Mouse (Mus musculus) midbrain, embryonic 16.5 days (tissue): ENCODE measurements at regions not wholly inside any gene's neighbourhood (a gene's known extent, or its start where the extent isn't known, plus 50 kb on each side); places are given as distances from the start of the nearest gene placed in this dataset.

Experiments used
- ATAC-seq: fragments of 200-750 bp; cut with Nextera tagmentation; 2 replicates; pipeline ENCODE4 v1.8.0; 2017; ENCODE audit warnings: moderate TSS enrichment
- H3K27ac ChIP-seq: fragments of 300-500 bp; sonication (generic); 2 replicates; pipeline ENCODE4 v1.5.1; 2014; ENCODE audit warnings: mild to moderate bottlenecking, low read length, mixed read lengths
- H3K27me3 ChIP-seq: fragments of 300-500 bp; sonication (generic); 2 replicates; pipeline ENCODE4 v1.6.1; 2014; ENCODE audit warnings: low read depth, low read length, mixed read lengths; ENCODE audit not compliant: control insufficient read depth, insufficient read depth
- H3K36me3 ChIP-seq: fragments of 300-500 bp; sonication (generic); 2 replicates; pipeline ENCODE4 v1.6.1; 2014; ENCODE audit warnings: mild to moderate bottlenecking, low read length, moderate library complexity, mixed read lengths; ENCODE audit not compliant: control insufficient read depth, insufficient read depth
- H3K4me1 ChIP-seq: fragments of 300-500 bp; sonication (generic); 2 replicates; pipeline ENCODE4 v1.6.1; 2014; ENCODE audit warnings: mild to moderate bottlenecking, low read length, mixed read lengths; ENCODE audit not compliant: control insufficient read depth, insufficient read depth
- H3K4me2 ChIP-seq: fragments of 300-500 bp; sonication (generic); 2 replicates; pipeline ENCODE4 v1.6.1; 2014; ENCODE audit warnings: mild to moderate bottlenecking, low read length, mixed read lengths
- H3K4me3 ChIP-seq: fragments of 300-500 bp; sonication (generic); 2 replicates; pipeline ENCODE4 v1.5.1; 2014; ENCODE audit warnings: low read depth, mild to moderate bottlenecking, low read length, moderate library complexity, mixed read lengths
- H3K9ac ChIP-seq: fragments of 300-500 bp; sonication (generic); 2 replicates; pipeline ENCODE4 v1.6.1; 2014; ENCODE audit warnings: low read depth, low read length, mixed read lengths
- H3K9me3 ChIP-seq: fragments of 300-500 bp; sonication (generic); replicated peaks from 2 replicates; pipeline ENCODE4 v1.6.1; 2014; ENCODE audit warnings: mild to moderate bottlenecking, low read length, mixed read lengths; ENCODE audit not compliant: control insufficient read depth, poor library complexity, severe bottlenecking
- WGBS: fragments of 180-500 bp; shearing (Covaris S2); extraction: QIAGEN DNeasy Blood & Tissue Kit; methylation state at CpG from one replicate; pipeline ENCODE4 v1.1.7; 2014; 5-methylcytosine and 5-hydroxymethylcytosine counted together

GRCm38 (mm10) chrX:99396180-99396579 is 74.9 kb downstream of the Pja1 start:
- ATAC-seq, result no peak
- Histone ChIP-seq H3K27ac (no peak overlapping the region), H3K36me3 (no peaks in the 10 kb centered on the region), H3K4me1 (no peaks in the 10 kb centered on the region), H3K9ac (no peak overlapping the region), H3K4me2 (no peak overlapping the region), H3K4me3 (no peak overlapping the region), H3K27me3 (peaks cover 17% of the 10 kb centered on the region), H3K9me3 (no peaks in the 10 kb centered on the region)
- 67% methylated on average over 6 of the region's 6 CpGs for WGBS

GRCm38 (mm10) chrX:99395067-99395466 is 76.0 kb downstream of the Pja1 start:
- Histone ChIP-seq H3K27me3 (peaks cover 17% of the 10 kb centered on the region), H3K27ac (no peak overlapping the region), H3K36me3 (no peaks in the 10 kb centered on the region), H3K4me2 (no peak overlapping the region), H3K4me3 (no peak overlapping the region), H3K4me1 (no peaks in the 10 kb centered on the region), H3K9me3 (no peaks in the 10 kb centered on the region), H3K9ac (no peak overlapping the region)
- WGBS, result 86% methylated on average over 3 of the region's 3 CpGs
- no peak for ATAC-seq

GRCm38 (mm10) chrX:99391628-99392027 is 79.4 kb downstream of the Pja1 start:
- Histone ChIP-seq H3K9me3 (no peaks in the 10 kb centered on the region), H3K4me1 (no peaks in the 10 kb centered on the region), H3K27ac (no peak overlapping the region), H3K36me3 (no peaks in the 10 kb centered on the region), H3K4me3 (no peak overlapping the region), H3K27me3 (peaks cover 13% of the 10 kb centered on the region), H3K9ac (no peak overlapping the region), H3K4me2 (no peak overlapping the region)
- WGBS, result 63% methylated on average over 6 of the region's 6 CpGs
- no peak; the same call in 1 of the 2 replicates for ATAC-seq

GRCm38 (mm10) chrX:99390462-99390838 is 80.6 kb downstream of the Pja1 start:
- Histone ChIP-seq H3K9me3 (no peaks in the 10 kb centered on the region), H3K4me1 (no peaks in the 10 kb centered on the region), H3K4me3 (no peak overlapping the region), H3K4me2 (no peak overlapping the region), H3K27me3 (peaks cover 5% of the 10 kb centered on the region), H3K36me3 (no peaks in the 10 kb centered on the region), H3K9ac (no peak overlapping the region), H3K27ac (no peak overlapping the region)
- ATAC-seq, result no peak
- WGBS, result 70% methylated on average over 2 of the region's 2 CpGs

GRCm38 (mm10) chrX:99389778-99390461 is 81.2 kb downstream of the Pja1 start:
- no peak for ATAC-seq
- Histone ChIP-seq H3K4me1 (no peaks in the 10 kb centered on the region), H3K27ac (no peak overlapping the region), H3K4me3 (no peak overlapping the region), H3K36me3 (no peaks in the 10 kb centered on the region), H3K9me3 (no peaks in the 10 kb centered on the region), H3K9ac (no peak overlapping the region), H3K27me3 (peaks cover 5% of the 10 kb centered on the region), H3K4me2 (no peak overlapping the region)
- WGBS, result 55% methylated on average over 12 of the region's 12 CpGs

- Histone ChIP-seq H3K36me3 (no peaks in the 10 kb centered on the region), H3K9me3 (no peaks in the 10 kb centered on the region), H3K27ac (no peak overlapping the region), H3K27me3 (peaks cover 8% of the 10 kb centered on the region), H3K4me1 (no peaks in the 10 kb centered on the region), H3K9ac (no peak overlapping the region), H3K4me2 (no peak overlapping the region), H3K4me3 (no peak overlapping the region)
- no peak for ATAC-seq
- 85% methylated on average over 5 of the region's 5 CpGs for WGBS
Observed at GRCm38 (mm10) chrX:99370711-99371110, 100.4 kb downstream of the Pja1 start.

GRCm38 (mm10) chrX:99369258-99369900 is 101.7 kb downstream of the Pja1 start:
- no peaks in the 10 kb centered on the region for H3K4me1 ChIP-seq
- no peak overlapping the region for H3K9ac ChIP-seq
- H3K36me3 ChIP-seq, result no peaks in the 10 kb centered on the region
- H3K27ac ChIP-seq, result no peak overlapping the region
- no peak for ATAC-seq
- 71% methylated on average over 6 of the region's 6 CpGs for WGBS
- peaks cover 8% of the 10 kb centered on the region for H3K27me3 ChIP-seq
- no peaks in the 10 kb centered on the region for H3K9me3 ChIP-seq
- H3K4me2 ChIP-seq, result no peak overlapping the region
- H3K4me3 ChIP-seq, result no peak overlapping the region

- 63% methylated on average over 5 of the region's 5 CpGs for WGBS
- Histone ChIP-seq H3K4me2 (no peak overlapping the region), H3K9ac (no peak overlapping the region), H3K4me1 (no peaks in the 10 kb centered on the region), H3K27ac (no peak overlapping the region), H3K9me3 (no peaks in the 10 kb centered on the region), H3K36me3 (no peaks in the 10 kb centered on the region), H3K4me3 (no peak overlapping the region), H3K27me3 (no peaks in the 10 kb centered on the region; the same call in none of the 2 replicates)
- no peak for ATAC-seq
Observed at GRCm38 (mm10) chrX:99364072-99364471, 107.0 kb downstream of the Pja1 start.

GRCm38 (mm10) chrX:99360095-99360890 is 110.8 kb downstream of the Pja1 start:
- Histone ChIP-seq H3K9me3 (no peaks in the 10 kb centered on the region), H3K4me1 (no peaks in the 10 kb centered on the region), H3K27me3 (peaks cover 6% of the 10 kb centered on the region), H3K4me3 (no peak overlapping the region), H3K4me2 (no peak overlapping the region), H3K27ac (no peak overlapping the region), H3K9ac (no peak overlapping the region), H3K36me3 (no peaks in the 10 kb centered on the region)
- no peak for ATAC-seq
- 61% methylated on average over 11 of the region's 11 CpGs for WGBS
